Mouse (Mus musculus): Measurements from ENCODE around the gene Ppme1.

- no peak for TF ChIP-seq POLR2A (IDR thresholded peaks at IDR 0.05; ENCODE audit: borderline replicate concordance, extremely low read depth, insufficient read depth, insufficient read length, poor library complexity, severe bottlenecking)
- TF ChIP-seq CTCF (IDR thresholded peaks at IDR 0.05; ENCODE audit: borderline replicate concordance, extremely low read depth, insufficient read depth, insufficient read length), result no peak
These were observed 18.1 kb upstream of the Ppme1 start for GRCm38 (mm10) chr7:100390166-100390565.
